Mouse (Mus musculus): Measurements from ENCODE around the gene Mapk12.

DNA sequence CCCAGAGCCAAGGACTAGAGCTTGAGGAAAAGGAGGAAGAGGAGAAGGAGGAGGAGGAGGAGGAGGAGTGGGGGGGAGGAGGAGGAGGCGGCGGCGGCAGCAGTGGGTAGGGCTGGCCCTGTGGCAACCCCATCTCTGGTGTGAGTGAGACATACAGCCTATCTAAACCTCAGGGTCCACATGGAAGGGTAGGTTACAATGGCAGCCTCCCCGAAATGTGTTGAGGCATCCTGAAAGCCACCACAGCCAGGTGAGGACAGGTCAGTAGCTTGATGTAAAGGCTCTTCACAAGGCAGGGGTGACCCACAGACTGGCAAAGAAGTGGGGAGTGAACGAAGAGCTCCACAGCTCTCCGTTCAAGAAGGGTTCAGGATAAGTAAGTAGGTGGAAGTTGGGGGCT is 2.0 kb downstream of the Mapk12 start:
- TF ChIP-seq EP300 (IDR thresholded peaks at IDR 0.05; ENCODE audit: low read length) (no peak), CTCF (conservative IDR thresholded peaks at IDR 0.05 in 1 of 2, IDR thresholded peaks at IDR 0.05 in 1 of 2; ENCODE audit: low read depth in 2 of 2, low read length in 2 of 2) (no peak), NRF1 (IDR thresholded peaks at IDR 0.05; ENCODE audit: low read depth, low read length) (no peak), POLR2A (IDR thresholded peaks at IDR 0.05; ENCODE audit: low read depth, low read length) (no peak), MAX (IDR thresholded peaks at IDR 0.05; ENCODE audit: low read length) (no peak)

Measured in CH12.LX (cell line).